Mouse (Mus musculus): ENCODE data around the gene Aqp1.

DNA sequence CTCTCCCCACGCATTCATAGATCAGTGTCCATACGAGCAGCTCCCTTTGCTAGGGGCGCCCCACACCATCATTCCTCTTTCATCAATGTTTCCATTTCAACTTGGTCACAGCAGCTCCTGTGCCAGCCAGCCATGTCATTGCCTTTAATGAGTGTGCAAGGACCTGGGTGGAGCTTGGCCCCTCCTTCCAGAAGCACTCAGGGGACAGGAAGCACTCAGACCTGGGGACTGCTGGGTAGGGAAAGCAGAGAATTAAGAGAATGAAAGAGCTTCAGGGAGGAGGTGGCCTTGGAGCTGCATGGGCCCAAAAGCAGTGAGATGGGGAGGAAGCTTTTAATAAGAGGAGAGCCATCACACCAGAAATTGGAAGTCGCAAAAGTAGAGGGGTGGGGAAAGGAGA, 45.7 kb downstream of the Aqp1 start:
- TF ChIP-seq CTCF (IDR thresholded peaks at IDR 0.05; ENCODE audit: borderline replicate concordance, insufficient read depth, low read depth, low read length) (no peak), POLR2A (IDR thresholded peaks at IDR 0.05; ENCODE audit: borderline replicate concordance, insufficient read depth, low read length) (no peak)
